20 mouse cellular contexts compared by ENCODE assay signal in the genomic region with DNA sequence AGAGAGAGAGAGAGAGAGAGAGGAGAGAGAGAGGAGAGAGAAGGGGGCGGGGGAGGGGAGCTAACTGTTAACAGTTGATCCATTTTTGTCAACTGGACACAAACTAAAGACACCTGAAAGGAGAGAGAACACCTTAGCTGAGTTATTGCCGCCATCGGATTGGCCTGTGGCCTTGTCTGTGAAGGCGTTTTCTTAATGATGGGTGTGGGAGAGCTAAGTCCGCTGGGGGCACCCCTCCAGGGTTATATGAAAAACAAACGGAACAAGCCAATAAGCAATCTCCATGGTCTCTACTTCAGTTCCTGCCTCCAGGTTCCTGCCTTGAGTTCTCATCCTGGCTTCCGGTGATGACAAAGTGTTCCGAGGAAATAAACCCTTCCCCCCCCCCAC.
DNase-seq lines count a peak whose midpoint lies in the region; ATAC-seq and TF ChIP-seq lines count a peak whose summit lies in the region.
"Had no signal": no experiment of that assay in that cellular context is flagged by ENCODE, and none has a peak within 500 bp of the region (broad histone marks: within the 10 kb centered on the region; RNA-seq: fewer than 3 reads in every experiment).

No protein-coding gene starts in this region.

- H3K4me1 ChIP-seq in heart, embryonic 11.5 days (ENCODE audit: control insufficient read depth, insufficient read depth, low read length), result peaks cover 3% of the 10 kb centered on the region; the same call in 1 of the 2 replicates
- 0 out of 2 replicates have a peak, but pooled peaks cover 2% of the 10 kb centered on the region for H3K4me1 ChIP-seq in limb, embryonic 12.5 days (replicated peaks)
- peaks cover 8% of the 10 kb centered on the region for H3K4me1 ChIP-seq in limb, embryonic 10.5 days
- H3K4me1 ChIP-seq in E14TG2a.4 (replicated peaks; ENCODE audit: low read depth, low read length), result peaks cover 13% of the 10 kb centered on the region; the same call in 1 of the 2 replicates
- H3K4me1 ChIP-seq: liver, embryonic 12.5 days; megakaryocyte, embryonic 14.5 days had no signal

- no peak overlapping the region for H3K4me3 ChIP-seq in heart, embryonic 11.5 days (ENCODE audit: low read depth, low read length)
- peak overlapping the region; percentile 49; the same call in 1 of the 2 replicates for H3K4me3 ChIP-seq in limb, embryonic 12.5 days (replicated peaks)
- no peak overlapping the region for H3K4me3 ChIP-seq in limb, embryonic 10.5 days
- H3K4me3 ChIP-seq in E14TG2a.4 (replicated peaks; ENCODE audit: low read length), result peak overlapping the region; percentile 76; the same call in 1 of the 2 replicates
- H3K4me3 ChIP-seq: erythroblast, embryonic 14.5 days; megakaryocyte, embryonic 14.5 days had no signal

- no peak overlapping the region for H3K27ac ChIP-seq in heart, embryonic 11.5 days (ENCODE audit: low read depth, low read length)
- H3K27ac ChIP-seq in limb, embryonic 12.5 days, result no peak overlapping the region
- no peak overlapping the region for H3K27ac ChIP-seq in limb, embryonic 10.5 days
- H3K27ac ChIP-seq: forebrain, embryonic 12.5 days; heart, adult 2 months; hindbrain, embryonic 13.5 days; left cerebral cortex, adult 2 months; liver, embryonic 12.5 days; midbrain, embryonic 15.5 days had no signal

- no peak overlapping the region for H3K4me2 ChIP-seq in heart, embryonic 11.5 days
- H3K4me2 ChIP-seq in limb, embryonic 12.5 days, result no peak overlapping the region

- 81% methylated on average over 8 of the region's 8 CpGs for WGBS in heart, embryonic 11.5 days (ENCODE audit: insufficient replicate concordance)
- 82% methylated on average over 7 of the region's 8 CpGs for WGBS in limb, embryonic 12.5 days
- 94% methylated on average over 8 of the region's 8 CpGs for WGBS in limb, embryonic 10.5 days

- H3K27me3 ChIP-seq in heart, embryonic 11.5 days (ENCODE audit: control insufficient read depth, insufficient read depth, low read length), result no peaks in the 10 kb centered on the region
- peaks cover 8% of the 10 kb centered on the region; the same call in 1 of the 2 replicates for H3K27me3 ChIP-seq in limb, embryonic 12.5 days
- H3K27me3 ChIP-seq in limb, embryonic 10.5 days (ENCODE audit: low read depth, poor library complexity, severe bottlenecking), result peaks cover 14% of the 10 kb centered on the region; the same call in 1 of the 2 replicates
- peaks cover 39% of the 10 kb centered on the region for H3K27me3 ChIP-seq in E14TG2a.4 (ENCODE audit: insufficient read depth, low read length)
- H3K27me3 ChIP-seq: forebrain, embryonic 12.5 days; hindbrain, embryonic 13.5 days; midbrain, embryonic 15.5 days had no signal

- no peak for ATAC-seq in heart, embryonic 11.5 days (replicated peaks; ENCODE audit: insufficient number of reproducible peaks, low FRiP score, low TSS enrichment)
- ATAC-seq in limb, embryonic 12.5 days (ENCODE audit: insufficient number of reproducible peaks, insufficient read depth, low FRiP score, low TSS enrichment, low read depth), result no peak
- ATAC-seq: activated CD4-positive, CD25-positive, alpha-beta regulatory T cell, adult 4 months; liver, embryonic 12.5 days; liver, postnatal 0 days had no signal

- no peak for TF ChIP-seq CTCF in E14TG2a.4 (conservative IDR thresholded peaks at IDR 0.05; ENCODE audit: low read length)
- TF ChIP-seq CTCF in brain, embryonic 14.5 days (IDR thresholded peaks at IDR 0.05; ENCODE audit: borderline replicate concordance, extremely low read depth, insufficient read depth, insufficient read length), result no peak

- H3K36me3 ChIP-seq in heart, embryonic 11.5 days (ENCODE audit: control insufficient read depth, insufficient read depth, low read length), result no peaks in the 10 kb centered on the region
- H3K36me3 ChIP-seq in limb, embryonic 12.5 days, result no peaks in the 10 kb centered on the region
- no peaks in the 10 kb centered on the region for H3K36me3 ChIP-seq in limb, embryonic 10.5 days
- H3K36me3 ChIP-seq in E14TG2a.4 (ENCODE audit: insufficient read depth, low read length), result no peaks in the 10 kb centered on the region
- H3K36me3 ChIP-seq: forebrain, embryonic 12.5 days; hindbrain, embryonic 13.5 days; liver, embryonic 12.5 days; midbrain, embryonic 15.5 days had no signal

- no peak for TF ChIP-seq POLR2A in brain, embryonic 14.5 days (IDR thresholded peaks at IDR 0.05; ENCODE audit: borderline replicate concordance, extremely low read depth, insufficient read depth, insufficient read length, poor library complexity, severe bottlenecking)

- no peak overlapping the region for H3K9ac ChIP-seq in heart, embryonic 11.5 days (ENCODE audit: low read depth, low read length)
- no peak overlapping the region for H3K9ac ChIP-seq in limb, embryonic 12.5 days (replicated peaks)
- H3K9ac ChIP-seq: liver, embryonic 12.5 days; liver, postnatal 0 days had no signal

- H3K9me3 ChIP-seq in heart, embryonic 11.5 days (replicated peaks; ENCODE audit: control insufficient read depth, low read length), result no peaks in the 10 kb centered on the region
- H3K9me3 ChIP-seq in limb, embryonic 12.5 days, result no peaks in the 10 kb centered on the region
- H3K9me3 ChIP-seq in limb, embryonic 10.5 days (replicated peaks), result no peaks in the 10 kb centered on the region
- H3K9me3 ChIP-seq in E14TG2a.4 (ENCODE audit: low read length), result no peaks in the 10 kb centered on the region
- H3K9me3 ChIP-seq: forebrain, embryonic 12.5 days; hindbrain, embryonic 13.5 days; liver, embryonic 12.5 days; midbrain, embryonic 15.5 days had no signal

- DNase-seq in heart, adult 11 months, result peak; percentile 66
- no peak for DNase-seq in limb, embryonic 10.5 days (ENCODE audit: low spot score)
- DNase-seq in brain, embryonic 14.5 days (ENCODE audit: low read depth), result peak; percentile 9
- DNase-seq: B cell, adult 2 months; cerebellum, adult 2 months; gastrocnemius, postnatal 36 days; kidney, adult 11 months; liver, postnatal 0 days had no signal

Comparison
In these comparisons a context has a peak if more than half of its experiments do, and no peak if none do; other contexts are left out.
1. H3K4me3 ChIP-seq: peak in limb, embryonic 12.5 days (single experiment) and E14TG2a.4 (single experiment); none in heart, embryonic 11.5 days (single experiment) and limb, embryonic 10.5 days (single experiment).